Mouse (Mus musculus) adrenal gland (tissue): Measurements from ENCODE around the gene Fap.

Experiments
- intact Hi-C: fragments of 180-260 bp; cut with DNase I; formaldehyde crosslinking; loops from one replicate; pipeline ENCODE4 v1.15.1; 2025
- long read RNA-seq, 2 experiments: library from polyadenylated mRNA; unstranded; transcript quantifications; one replicate each; pipeline ENCODE4 v2.0.0; 2020; ENCODE audit warnings: borderline replicate concordance in 1 of 2; ENCODE audit not compliant: insufficient replicate concordance in 1 of 2

Fap gene
- long read RNA-seq, experiment 1: 0 reads
- long read RNA-seq, experiment 2: 0 reads

DNA sequence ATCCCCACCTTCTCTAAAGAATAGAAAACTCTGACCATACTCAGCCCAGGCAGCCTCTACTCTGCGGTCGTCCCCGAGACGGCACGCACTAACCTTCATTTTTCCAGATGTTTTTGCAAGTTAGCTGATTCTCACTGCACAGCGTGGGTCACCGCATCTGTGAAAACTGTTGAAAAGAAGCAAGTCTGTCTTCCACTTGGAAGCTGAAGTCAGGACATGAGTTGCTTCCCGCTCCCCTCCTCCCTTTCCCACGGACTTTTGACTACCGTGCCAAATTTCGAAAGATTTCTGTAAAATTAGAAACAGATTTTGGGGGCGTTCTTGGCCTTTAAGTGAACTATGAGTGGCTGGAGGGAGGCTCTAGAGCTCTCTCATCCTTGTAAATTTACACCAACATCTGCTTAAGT is at the start of gene Fap:
TSS of gene Fap (minus strand) at position 323 of the 407 bp plus-strand sequence.
- intact Hi-C loops: no loop called here

DNA sequence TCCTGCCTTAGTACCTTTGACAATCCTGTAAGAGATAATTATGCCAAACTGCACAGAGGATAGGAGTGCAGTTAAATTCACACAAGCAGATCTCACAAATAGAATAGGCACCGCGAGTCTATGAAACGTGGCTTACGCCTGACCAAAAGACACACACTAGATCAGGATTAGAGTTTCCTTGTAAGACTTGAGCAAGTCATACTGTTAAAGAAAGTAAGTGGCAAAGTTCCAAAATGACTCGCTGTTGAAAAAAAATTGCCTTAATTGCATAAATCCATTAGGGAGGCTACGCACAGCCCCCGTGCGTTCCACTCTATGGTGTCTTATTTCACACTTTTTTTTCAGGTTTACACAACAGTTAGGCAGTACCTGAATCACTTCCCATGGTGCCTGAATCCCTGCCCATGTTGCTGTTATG is 49.2 kb upstream of the Fap start:
- intact Hi-C loops: no loop called here

DNA sequence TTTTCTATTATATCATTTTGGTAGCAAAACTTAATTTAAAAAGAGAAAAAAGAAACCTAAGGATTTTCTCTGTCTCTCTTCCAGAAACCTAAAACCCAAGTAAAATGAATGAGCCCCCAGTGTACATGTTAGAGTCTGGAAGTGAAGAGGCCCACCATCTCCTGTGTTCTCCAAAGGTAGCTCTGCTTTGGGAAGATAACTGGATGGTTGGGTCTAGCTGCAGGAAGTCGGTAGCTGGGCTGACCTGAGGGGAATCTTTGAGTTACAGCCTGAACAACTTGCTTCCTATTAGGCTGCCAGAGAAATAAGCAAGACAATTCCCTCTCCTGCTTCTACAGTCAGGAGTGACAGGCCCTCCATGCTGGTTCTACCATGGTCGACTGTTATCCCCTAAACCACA is 45.8 kb upstream of the Fap start:
- intact Hi-C loops: no loop called here

DNA sequence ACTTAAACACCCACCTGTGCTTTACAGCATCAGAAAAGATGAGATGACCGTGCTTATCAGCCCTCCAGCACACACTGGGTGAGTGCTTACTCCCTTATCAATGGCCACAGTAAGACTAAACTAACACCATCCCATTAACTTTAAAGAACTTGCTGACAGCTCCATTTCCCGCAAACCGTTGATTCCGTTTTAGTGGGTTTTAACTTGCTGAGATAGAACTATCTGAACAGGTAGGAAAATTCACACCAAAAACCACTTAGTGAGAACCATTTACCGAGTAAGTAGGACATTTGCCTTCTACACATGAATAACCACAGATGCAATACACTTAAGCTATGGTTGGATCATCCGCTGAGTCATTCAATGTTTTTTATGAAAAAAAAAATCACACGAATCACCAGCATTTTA is 45.1 kb upstream of the Fap start:
- intact Hi-C loops: no loop called here

DNA sequence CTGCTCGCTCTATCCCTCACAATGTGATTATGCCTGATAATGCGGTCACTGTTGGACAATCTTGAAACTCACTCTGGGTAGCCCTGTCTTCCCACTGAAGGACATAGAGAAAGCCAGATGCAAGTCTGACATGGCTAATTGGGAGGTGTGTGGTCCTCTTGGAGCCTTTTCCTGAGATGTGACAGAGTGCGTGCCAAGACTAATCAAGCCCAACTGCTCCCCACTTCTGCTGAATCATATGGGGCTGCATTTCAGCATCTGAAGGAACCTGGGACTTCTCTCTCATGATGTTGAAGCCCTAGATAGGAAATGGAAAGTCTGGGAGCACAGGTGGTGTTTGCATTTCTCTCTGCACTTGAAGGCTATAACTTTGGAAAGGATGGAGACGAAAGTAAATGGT is 39.3 kb upstream of the Fap start:
- intact Hi-C loops: no loop called here

DNA sequence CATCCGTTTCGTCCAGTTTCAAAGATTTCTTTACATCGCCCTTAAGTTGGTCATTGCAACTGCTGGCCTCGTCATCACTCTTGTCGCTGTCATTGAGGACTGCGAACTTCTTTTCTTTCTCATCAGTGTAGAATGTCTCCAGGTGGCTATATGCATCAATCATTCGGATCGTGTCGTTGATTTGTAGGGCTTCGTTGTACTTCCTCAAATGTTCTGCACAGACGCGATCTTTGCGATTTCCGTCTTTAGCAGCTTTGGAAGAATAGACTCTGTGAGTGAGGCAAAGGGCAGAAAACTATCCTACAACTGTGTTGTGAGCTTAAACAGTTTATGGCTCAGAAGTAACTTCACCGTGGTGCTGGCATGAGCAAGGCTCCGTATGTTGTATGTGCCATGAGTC is 32.3 kb upstream of the Fap start:
- intact Hi-C loops: no loop called here

DNA sequence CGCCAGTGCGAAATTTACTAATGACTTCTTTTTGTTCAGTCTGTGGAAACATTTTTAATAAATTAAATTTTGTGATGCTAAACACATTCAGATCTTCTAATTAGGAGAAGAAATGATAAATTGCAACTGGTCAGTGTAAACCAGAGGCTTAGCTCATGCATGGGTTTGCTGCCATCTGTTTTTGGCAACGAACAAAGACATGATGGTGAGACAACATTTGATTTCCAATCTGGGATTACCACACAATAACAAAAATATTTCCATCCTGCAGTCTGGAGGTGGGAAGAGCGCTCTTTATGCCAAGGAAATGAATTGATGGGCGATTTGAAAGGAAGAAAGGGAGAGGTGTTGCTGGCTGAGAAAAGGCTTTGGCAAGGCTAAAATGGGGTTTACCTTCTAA is 29.7 kb upstream of the Fap start:
- intact Hi-C loops: no loop called here

DNA sequence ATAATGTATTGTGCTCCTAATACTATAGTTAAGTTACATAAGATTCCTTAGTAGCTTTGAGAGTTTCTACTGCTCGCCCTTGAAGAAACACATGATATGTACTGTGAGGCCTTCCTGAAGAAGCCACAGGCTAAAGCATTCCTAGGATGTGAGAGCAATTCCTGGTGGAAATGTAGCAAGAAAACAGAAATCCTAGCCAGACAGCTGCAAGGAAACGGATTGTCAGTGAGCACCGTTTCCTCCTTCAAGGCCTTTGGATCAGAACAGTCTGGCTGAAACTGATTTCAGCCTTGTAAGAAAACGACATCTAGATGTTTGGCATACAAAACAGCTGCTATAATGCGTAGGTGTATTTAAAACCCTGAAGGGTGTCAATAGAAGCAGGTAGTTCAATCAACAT is 22.7 kb upstream of the Fap start:
- intact Hi-C loops: no loop called here

DNA sequence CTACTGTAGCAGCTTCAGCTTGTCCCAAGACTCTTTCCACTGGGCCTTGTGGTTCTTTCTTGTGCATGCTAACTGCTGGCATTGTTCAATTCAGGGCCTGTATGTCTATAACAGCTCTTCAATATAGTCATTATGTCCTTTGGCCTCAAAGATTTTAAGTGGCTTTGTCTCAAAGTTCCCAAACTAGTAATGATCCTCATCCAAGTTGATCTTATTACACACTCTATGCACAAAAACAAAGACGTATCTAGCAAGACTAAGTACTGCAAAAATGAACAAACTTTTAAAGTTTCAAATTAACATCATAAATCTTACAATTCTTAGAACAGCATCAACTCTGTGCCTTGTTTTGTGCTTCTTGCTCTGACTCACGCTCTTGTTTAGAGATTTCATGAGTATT is 20.6 kb upstream of the Fap start:
- intact Hi-C loops: no loop called here

DNA sequence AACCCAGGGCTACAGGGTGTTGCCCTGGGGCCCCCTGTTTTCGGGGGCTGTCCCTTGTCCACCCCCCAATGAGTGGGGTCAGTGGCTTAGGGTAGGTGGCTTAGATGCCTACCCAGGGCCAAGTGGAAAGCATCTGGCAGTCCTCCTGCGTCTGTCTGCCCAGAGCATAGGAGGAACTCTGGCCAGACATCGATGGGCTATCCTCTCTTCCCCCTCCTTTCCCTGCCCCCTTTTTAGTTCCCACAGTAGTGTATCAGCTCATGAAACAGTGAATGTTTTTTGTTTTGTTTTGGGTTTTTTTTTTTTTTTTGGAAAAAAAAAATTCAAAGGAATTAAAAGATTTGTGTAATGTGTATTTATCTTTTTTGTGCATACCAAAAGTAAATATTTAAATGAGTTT is 17.7 kb upstream of the Fap start:
- intact Hi-C loops: no loop called here

DNA sequence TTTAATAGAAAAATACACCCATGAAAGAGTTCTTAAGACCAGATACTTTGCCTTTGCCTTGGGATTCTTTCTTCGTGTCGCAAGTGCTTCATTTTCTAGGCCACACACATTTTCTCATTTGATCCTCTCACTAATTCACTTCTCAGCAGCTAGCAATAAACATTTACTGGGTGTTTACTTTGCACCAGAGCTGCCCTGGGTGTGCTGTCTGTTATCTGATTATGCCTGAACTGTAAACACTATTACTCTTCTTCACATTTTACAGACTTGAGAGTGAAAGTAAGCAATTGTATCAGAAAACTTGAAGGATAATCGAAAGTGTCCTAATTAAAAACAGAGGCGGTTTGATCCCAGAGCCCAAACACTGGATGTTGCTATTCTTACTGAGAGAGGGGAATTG is 15.5 kb upstream of the Fap start:
- intact Hi-C loops: no loop called here

DNA sequence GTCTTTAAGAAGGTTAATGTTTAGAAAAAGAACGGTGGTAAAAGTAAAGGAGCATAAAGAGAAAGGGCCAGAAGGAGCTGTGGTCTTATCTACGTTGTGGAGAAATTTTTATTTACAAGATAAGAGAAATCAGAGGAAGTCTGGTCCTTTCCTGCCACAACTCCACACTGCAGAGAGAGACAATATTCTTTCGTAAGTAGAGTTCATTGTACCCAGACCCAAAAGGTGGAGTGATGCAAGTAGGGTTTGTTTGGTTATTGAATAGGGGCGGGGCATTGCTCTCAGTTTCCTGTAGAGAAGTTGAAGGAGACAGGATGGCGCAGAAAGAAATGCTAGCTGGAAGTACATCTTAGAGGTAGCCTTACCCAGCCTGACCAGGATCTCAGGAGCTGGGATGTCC is 11.9 kb upstream of the Fap start:
- intact Hi-C loops: no loop called here

DNA sequence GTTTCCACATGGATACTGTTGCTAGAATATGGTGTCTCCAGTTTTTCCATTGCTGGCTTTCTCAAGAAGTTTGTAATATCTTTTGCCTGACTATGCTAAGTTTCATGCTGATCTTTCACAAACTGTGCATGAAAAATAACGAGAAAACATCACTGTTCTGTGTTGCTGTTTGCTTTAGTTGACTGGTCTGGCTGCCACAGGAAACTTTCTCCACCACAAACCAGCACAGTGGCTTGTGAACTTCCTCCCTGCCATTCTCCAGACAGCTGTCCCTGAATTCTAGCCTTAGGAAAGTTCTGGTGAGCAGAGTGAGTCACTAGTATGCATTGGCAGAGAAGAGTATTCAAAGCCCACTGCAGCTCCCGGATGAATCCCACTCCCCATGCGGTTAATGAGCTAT is 1.1 kb upstream of the Fap start:
- intact Hi-C loops: no loop called here

DNA sequence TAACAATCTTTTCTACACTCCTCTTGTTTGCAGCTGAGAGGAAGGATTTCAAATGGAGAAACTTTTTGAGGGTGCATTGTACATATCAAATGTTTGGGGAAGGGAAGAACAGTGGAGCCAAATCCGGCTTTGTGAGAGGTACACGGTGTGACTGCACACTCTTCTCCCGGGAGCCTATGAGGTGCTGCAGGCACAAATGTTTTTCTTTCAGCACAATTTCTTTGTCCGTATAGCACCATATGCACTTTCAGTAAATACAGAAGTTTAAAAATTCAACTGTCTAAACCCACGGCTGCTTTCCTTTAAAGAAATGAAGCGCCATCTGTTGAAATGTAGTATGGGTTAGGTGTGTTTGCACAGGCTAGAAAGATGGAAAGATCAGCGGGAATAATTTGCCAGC is 375 bp upstream of the Fap start:
- intact Hi-C loops: no loop called here

DNA sequence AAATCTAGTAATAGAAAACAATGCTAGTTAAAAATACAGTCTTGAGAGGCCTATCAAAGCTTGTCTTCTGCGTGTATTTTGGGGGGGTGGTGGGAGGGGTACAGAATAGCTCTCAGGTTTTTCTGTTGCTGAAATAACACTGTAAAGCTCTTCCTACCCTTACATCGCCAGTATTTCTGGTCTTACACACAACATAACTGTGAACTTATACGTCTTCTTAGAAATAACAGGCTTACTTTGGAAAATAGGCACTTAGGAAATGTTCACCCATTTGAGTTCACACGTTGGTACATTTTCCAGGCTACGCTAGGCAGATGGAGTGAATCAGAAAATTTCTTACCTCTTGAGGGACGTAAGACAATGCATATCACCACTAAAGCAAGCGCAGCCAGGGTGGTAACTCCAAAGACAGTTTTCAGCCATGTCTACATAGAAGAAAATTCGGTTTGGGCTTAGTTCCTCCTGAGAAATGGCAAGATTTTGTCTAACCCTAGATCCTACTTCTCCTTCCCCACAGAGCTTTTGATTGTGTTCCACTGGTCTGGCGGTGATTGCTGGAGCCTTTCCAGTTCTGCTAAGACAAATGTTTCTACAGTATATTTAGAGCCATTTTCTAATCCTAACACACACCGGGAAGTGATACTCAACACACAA is 649 bp downstream of the Fap start:
- intact Hi-C loops: no loop called here

DNA sequence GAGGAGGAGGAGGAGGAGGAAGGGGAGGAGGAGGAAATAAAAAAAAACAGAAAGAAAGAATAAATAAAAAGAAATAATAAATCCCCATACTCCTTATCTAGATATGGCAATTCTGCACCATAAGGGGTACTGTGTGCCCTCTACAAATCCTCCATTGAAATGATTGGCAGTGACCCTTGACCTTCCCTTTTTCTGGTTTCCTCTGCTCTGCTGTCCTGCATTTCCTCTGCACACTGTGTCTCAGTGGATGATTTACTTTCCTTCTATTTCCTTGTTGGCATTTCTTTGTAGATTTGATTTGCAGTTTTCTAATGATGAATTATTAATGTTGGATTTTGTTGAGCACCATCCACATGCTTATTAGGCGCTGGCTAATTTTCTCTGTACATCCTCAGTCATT is 9.2 kb downstream of the Fap start:
- intact Hi-C loops: no loop called here

DNA sequence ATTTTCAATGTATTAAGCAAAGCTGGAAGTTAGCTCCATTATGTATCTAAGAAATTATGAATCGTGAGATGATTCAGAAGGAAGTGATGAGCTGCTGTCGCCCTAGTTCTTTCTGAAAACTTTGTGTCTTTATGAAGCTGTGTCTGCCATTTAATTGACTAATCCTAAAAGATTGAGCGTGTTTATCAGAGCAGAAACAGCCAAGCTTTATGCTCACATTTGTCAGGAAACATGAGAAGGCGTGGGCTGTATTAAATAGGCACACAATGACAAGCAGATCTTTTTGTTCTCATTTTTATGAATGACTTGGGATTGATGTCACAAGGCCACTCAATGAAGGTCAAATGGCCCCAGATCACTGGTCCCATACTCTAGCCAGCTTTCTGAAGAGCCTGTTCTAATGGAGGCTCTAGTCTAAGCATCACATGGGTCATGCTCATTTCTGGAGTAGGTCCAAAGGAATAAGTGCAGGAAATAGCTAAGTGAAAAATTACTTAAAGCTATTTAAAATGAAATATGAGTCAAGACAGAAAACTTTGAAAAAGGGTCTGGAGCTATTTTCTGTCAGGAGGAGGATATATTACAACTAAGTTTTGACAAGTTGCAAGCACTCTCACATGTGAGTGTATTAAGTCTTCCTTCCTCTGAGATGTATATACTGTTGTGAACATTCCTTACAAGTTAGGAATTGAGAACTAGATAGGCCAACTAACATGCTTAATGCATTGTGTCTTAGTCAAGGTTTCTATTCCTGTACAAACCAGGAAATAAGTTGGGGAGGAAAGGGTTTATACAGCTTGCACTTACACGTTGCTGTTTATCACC is 11.0 kb downstream of the Fap start:
- intact Hi-C loops: no loop called here

DNA sequence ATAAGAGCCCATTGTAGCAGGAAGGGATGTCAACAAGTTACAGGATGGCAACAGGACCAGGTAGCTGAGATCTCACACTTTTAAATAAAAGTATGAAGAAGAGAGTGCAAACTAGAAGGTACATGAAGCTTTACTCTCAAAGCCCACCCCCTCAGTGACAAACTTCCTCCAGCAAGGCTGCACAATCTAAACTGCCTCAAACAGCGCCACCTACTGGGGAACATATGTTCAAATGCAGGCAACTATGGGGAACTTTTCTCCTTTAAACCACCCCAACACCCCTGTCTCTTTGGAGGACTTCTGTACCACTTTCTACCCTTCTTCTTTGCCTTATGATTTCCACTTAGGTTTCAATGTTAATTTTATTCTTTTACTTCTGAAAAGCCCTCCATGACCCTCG is 16.5 kb downstream of the Fap start:
- intact Hi-C loops: no loop called here

DNA sequence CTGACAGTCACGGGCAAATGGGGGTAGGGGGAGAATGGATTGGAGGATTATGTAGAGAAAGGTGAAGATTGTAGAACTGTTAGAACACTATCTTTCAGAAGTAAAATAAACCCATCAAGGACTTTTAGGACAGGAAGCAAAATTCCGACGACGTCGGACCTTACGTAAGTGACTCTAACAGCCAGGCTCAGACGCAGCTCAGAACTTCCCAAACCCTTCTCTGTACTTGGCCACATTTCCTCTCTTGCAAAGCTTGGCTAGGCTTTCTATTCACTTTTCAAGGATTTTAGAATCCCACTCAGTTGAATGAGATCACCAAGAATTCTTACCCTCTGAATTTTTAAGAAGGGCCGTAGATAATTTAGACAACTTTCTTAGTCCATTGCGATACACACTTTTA is 17.5 kb downstream of the Fap start:
- intact Hi-C loops: no loop called here

DNA sequence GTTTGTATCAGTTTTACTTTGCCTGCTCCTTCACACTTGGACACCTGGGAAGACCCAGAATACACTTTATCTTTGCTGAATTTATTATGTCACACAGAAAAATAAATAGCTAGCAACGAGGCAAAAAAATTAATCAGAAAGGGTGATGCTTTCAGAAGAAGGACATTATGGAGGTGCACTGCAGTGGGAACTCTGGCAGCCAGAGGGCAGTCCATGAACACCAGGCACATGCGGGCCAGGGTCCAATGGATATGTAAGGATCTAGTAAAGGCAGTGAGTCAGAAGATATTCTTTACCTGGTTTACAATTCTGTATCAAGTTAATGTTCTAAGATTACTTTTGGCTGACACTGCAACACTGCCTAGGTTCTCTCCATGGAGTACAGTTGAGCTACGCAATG is 24.2 kb downstream of the Fap start:
- intact Hi-C loops: loop anchor here (5.0 kb wide), 1 partner anchor 78 kb away; no protein-coding TSS in a partner anchor

DNA sequence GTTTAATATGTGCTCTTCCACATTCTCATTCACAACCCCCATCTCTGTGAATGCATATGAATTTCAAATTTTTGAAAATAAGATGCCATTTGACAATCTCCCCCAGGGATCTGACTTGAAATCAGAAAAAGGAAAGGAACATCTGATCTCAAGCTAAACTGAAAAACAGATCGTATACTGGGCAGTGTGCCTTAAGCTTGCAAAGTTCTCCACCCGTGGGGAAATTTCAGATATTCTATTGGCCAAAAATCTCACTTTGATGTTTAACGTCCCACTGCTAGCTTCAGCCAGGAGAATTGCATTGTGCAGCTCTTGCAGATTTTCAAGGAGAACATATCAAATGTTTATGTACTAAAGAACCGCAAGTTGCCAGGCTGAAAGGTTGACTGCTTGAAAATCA is 24.7 kb downstream of the Fap start:
- intact Hi-C loops: no loop called here

DNA sequence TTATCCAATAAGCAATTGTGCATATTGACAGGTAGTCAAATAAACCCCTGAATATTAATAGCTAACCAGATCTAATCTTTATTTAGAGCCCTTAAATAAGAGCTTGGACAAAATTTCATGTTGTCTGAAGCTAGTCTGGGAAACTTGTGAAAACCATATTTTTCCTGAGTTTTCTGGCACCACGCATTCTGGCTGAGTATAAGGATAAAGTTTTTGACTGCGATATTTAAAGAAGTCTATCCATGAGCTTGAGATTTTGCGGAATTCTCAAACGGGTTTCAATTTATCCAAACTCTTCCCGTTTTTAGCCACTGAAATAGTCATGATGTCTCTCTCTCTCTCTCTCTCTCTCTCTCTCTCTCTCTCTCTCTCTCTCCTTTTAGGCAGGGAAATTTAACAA is 25.8 kb downstream of the Fap start:
- intact Hi-C loops: no loop called here

DNA sequence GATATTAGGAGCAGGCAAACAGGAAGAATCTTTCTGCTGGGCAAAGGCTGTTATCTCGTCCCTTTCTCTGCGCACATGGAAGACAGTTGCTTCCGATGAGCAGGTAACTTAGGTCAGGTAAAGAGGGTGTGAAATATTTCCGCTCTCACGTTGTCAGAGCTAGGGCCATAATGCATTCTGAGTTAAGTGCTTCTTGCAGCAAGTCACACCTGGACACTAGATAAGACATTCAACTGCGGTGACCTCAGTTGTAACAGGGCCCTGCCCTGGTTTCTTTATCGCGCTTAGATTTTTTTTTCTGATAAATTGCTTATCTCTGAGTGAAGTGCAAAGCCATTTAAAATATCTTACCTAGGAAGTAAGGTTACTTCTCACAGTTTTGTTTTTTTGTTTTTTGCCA is 38.4 kb downstream of the Fap start:
- intact Hi-C loops: no loop called here
